Mouse (Mus musculus) layer of hippocampus, adult 18-20 months (tissue): ENCODE measurements around the gene Srsf9. TPM values are rescaled to one million over a fixed set of nuclear protein-coding genes. Genes with fewer than 3 reads are reported as not detected.
"Not testable (repeated sequence)": the region's sequence is repeated elsewhere in the genome, so short reads cannot be mapped to it uniquely, and the experiment has no call there.

Experiments used
- DNase-seq, 2 experiments: peaks; one replicate each; pipeline ENCODE4 v3.0.0; 2022; ENCODE audit warnings: low spot score in 2 of 2
- long read RNA-seq: library from polyadenylated mRNA; stranded (forward); transcript quantifications from one replicate; pipeline ENCODE4 v2.0.0, GENCODE M21; 2021
- total RNA-seq, 2 experiments: library from RNA; stranded (reverse); gene quantifications; 2 replicates each; pipeline ENCODE4 v1.2.3; 2021

Srsf9 gene
- 10 to 100 TPM; 81.2 to 88.2 TPM for total RNA-seq
- long read RNA-seq, transcript Srsf9-205 (6 exons, 1,392 nt), result major isoform, 25 of 122 reads
- long read RNA-seq, transcript Srsf9-201 (4 exons, 1,162 nt), result minor isoform, 19 of 122 reads
- long read RNA-seq, partial matches to known transcripts, result 8 of 122 reads
- long read RNA-seq, other reads (novel, unspliced or antisense), result 70 of 122 reads

GRCm38 (mm10) chr5:115326875-115327609, at the start of gene Srsf9:
TSS of gene Srsf9 (plus strand) at chr5:115327177.
- DNase-seq, result peak; percentile 91 to 96

- no peak for DNase-seq
Measured at GRCm38 (mm10) chr5:115278053-115278452, 48.9 kb upstream of the Srsf9 start.

GRCm38 (mm10) chr5:115278785-115279184, 48.2 kb upstream of the Srsf9 start:
- no peak for DNase-seq

GRCm38 (mm10) chr5:115279226-115280049, 47.5 kb upstream of the Srsf9 start, which contains the start of gene Coq5:
TSS of gene Coq5 (plus strand) at chr5:115279666.
- peak; percentile 84 to 91 for DNase-seq

- DNase-seq, result no peak
Measured at GRCm38 (mm10) chr5:115280050-115280687, 46.8 kb upstream of the Srsf9 start.

- DNase-seq, result no peak
Measured at GRCm38 (mm10) chr5:115284735-115285134, 42.2 kb upstream of the Srsf9 start.

GRCm38 (mm10) chr5:115294173-115294572, 32.8 kb upstream of the Srsf9 start:
- no peak for DNase-seq

GRCm38 (mm10) chr5:115296347-115296746, 30.6 kb upstream of the Srsf9 start:
- DNase-seq, result no peak

GRCm38 (mm10) chr5:115300035-115300744, 26.8 kb upstream of the Srsf9 start:
- peak; percentile 67 to 69 for DNase-seq

GRCm38 (mm10) chr5:115300792-115301614, 26.0 kb upstream of the Srsf9 start, which contains the start of gene Dynll1:
TSS of gene Dynll1 (minus strand) at chr5:115300999.
- peak; percentile 99 to 100 for DNase-seq

- DNase-seq, result no peak
Measured at GRCm38 (mm10) chr5:115301615-115302014, 25.4 kb upstream of the Srsf9 start.

GRCm38 (mm10) chr5:115302190-115302589, 24.8 kb upstream of the Srsf9 start:
- not testable (repeated sequence) for DNase-seq

GRCm38 (mm10) chr5:115312354-115312753, 14.6 kb upstream of the Srsf9 start:
- DNase-seq, result no peak

- DNase-seq, result no peak
Measured at GRCm38 (mm10) chr5:115312816-115313667, 13.9 kb upstream of the Srsf9 start.

- DNase-seq, result no peak
Measured at GRCm38 (mm10) chr5:115313668-115313943, 13.4 kb upstream of the Srsf9 start.

- no peak for DNase-seq
Measured at GRCm38 (mm10) chr5:115316968-115317644, 9.9 kb upstream of the Srsf9 start.

- DNase-seq, result no peak
Measured at GRCm38 (mm10) chr5:115317645-115318328, 9.2 kb upstream of the Srsf9 start.
